Mouse (Mus musculus): ENCODE data around the gene Vmn1r211.

GRCm38 (mm10) chr13:22879257-22879656 lies 21.9 kb upstream of the Vmn1r211 start:
- peak in 2 of 3 experiments; percentile 7 to 34; a peak in 2 of 6 replicates for TF ChIP-seq CTCF (IDR thresholded peaks at IDR 0.05 in 2 of 3, conservative IDR thresholded peaks at IDR 0.05 in 1 of 3; ENCODE audit: control insufficient read depth in 1 of 3, insufficient read depth in 1 of 3, low read depth in 2 of 3, low read length in 3 of 3, poor library complexity in 1 of 3, severe bottlenecking in 1 of 3)
- TF ChIP-seq ELF1 (IDR thresholded peaks at IDR 0.05; ENCODE audit: low read depth, low read length): no peak
- TF ChIP-seq SMC3 (IDR thresholded peaks at IDR 0.05; ENCODE audit: low read depth, low read length): peak; percentile 42
- TF ChIP-seq NRF1 (IDR thresholded peaks at IDR 0.05; ENCODE audit: insufficient read depth, low read depth, low read length, poor library complexity, severe bottlenecking): no peak
- no peak for TF ChIP-seq POLR2AphosphoS5 (IDR thresholded peaks at IDR 0.05; ENCODE audit: borderline replicate concordance, low read depth, low read length)
- TF ChIP-seq MXI1 (IDR thresholded peaks at IDR 0.05; ENCODE audit: low read depth, low read length): no peak
- no peak for TF ChIP-seq USF2 (IDR thresholded peaks at IDR 0.05; ENCODE audit: borderline replicate concordance in 1 of 2, insufficient read depth in 1 of 2, low read depth in 1 of 2, low read length in 2 of 2)
- no peak for TF ChIP-seq POLR2A (IDR thresholded peaks at IDR 0.05; ENCODE audit: control insufficient read depth in 1 of 2, insufficient read depth in 1 of 2, low read depth in 1 of 2, low read length in 2 of 2, poor library complexity in 1 of 2)
- no peak for TF ChIP-seq EP300 (IDR thresholded peaks at IDR 0.05; ENCODE audit: low read depth in 1 of 2, low read length in 2 of 2)
- no peak for TF ChIP-seq GABPA (IDR thresholded peaks at IDR 0.05; ENCODE audit: low read depth, low read length)
- no peak for TF ChIP-seq CHD2 (IDR thresholded peaks at IDR 0.05; ENCODE audit: low read length)
- no peak for TF ChIP-seq HCFC1 (IDR thresholded peaks at IDR 0.05; ENCODE audit: low read depth, low read length)
- TF ChIP-seq MAX (IDR thresholded peaks at IDR 0.05; ENCODE audit: low read length): no peak
